Mouse (Mus musculus) heart, embryonic 14.5 days (tissue): ENCODE measurements at regions not wholly inside any gene's neighbourhood (a gene's known extent, or its start where the extent isn't known, plus 50 kb on each side); places are given as distances from the start of the nearest gene placed in this dataset.

Source experiments
- ATAC-seq: fragments of 200-750 bp; cut with Nextera tagmentation; 2 replicates; pipeline ENCODE4 v1.8.0; 2017; ENCODE audit warnings: low read depth, moderate TSS enrichment; ENCODE audit not compliant: insufficient number of reproducible peaks, insufficient read depth, low FRiP score
- H3K27ac ChIP-seq, 2 experiments: fragments of 200-500 bp in 1 of 2; fragments of 300-500 bp in 1 of 2; sonication (generic) in 1 of 2; replicated peaks in 1 of 2; 2 replicates each; pipeline ENCODE4 v1.5.1; 2012 to 2014; ENCODE audit warnings: low read depth in 2 of 2, low read length in 2 of 2, control low read depth in 1 of 2, mild to moderate bottlenecking in 1 of 2, mixed read lengths in 1 of 2; ENCODE audit not compliant: control insufficient read depth in 1 of 2, insufficient read depth in 1 of 2
- H3K27me3 ChIP-seq: fragments of 300-500 bp; sonication (generic); 2 replicates; pipeline ENCODE4 v1.6.1; 2014; ENCODE audit warnings: mild to moderate bottlenecking, low read length, control low read depth; ENCODE audit not compliant: control insufficient read depth, insufficient read depth
- H3K36me3 ChIP-seq: fragments of 300-500 bp; sonication (generic); 2 replicates; pipeline ENCODE4 v1.6.1; 2014; ENCODE audit warnings: mild to moderate bottlenecking, control low read depth, low read length, mixed read lengths; ENCODE audit not compliant: control insufficient read depth, insufficient read depth
- H3K4me1 ChIP-seq, 2 experiments: fragments of 200-500 bp in 1 of 2; fragments of 300-500 bp in 1 of 2; sonication (generic) in 1 of 2; 2 replicates each; pipeline ENCODE4 v1.6.1; 2012 to 2014; ENCODE audit warnings: low read length in 2 of 2, control low read depth in 1 of 2, mixed read lengths in 1 of 2; ENCODE audit not compliant: control insufficient read depth in 2 of 2, insufficient read depth in 2 of 2
- H3K4me2 ChIP-seq: fragments of 300-500 bp; sonication (generic); 2 replicates; pipeline ENCODE4 v1.6.1; 2014; ENCODE audit warnings: mild to moderate bottlenecking, low read length
- H3K4me3 ChIP-seq, 2 experiments: fragments of 200-500 bp in 1 of 2; fragments of 300-500 bp in 1 of 2; sonication (generic) in 1 of 2; 2 replicates each; pipeline ENCODE4 v1.5.1; 2012 to 2014; ENCODE audit warnings: low read length in 2 of 2, mild to moderate bottlenecking in 2 of 2, control low read depth in 1 of 2, low read depth in 1 of 2, moderate library complexity in 1 of 2; ENCODE audit not compliant: control insufficient read depth in 1 of 2, insufficient read depth in 1 of 2
- H3K9ac ChIP-seq: fragments of 300-500 bp; sonication (generic); 2 replicates; pipeline ENCODE4 v1.6.1; 2014; ENCODE audit warnings: mild to moderate bottlenecking, low read length
- H3K9me3 ChIP-seq: fragments of 300-500 bp; sonication (generic); 2 replicates; pipeline ENCODE4 v1.6.1; 2016; ENCODE audit warnings: low read length, control low read depth; ENCODE audit not compliant: control insufficient read depth
- WGBS: fragments of 180-500 bp; shearing (Covaris S2); extraction: QIAGEN DNeasy Blood & Tissue Kit; methylation state at CpG from one replicate; pipeline ENCODE4 v1.1.7; 2014; 5-methylcytosine and 5-hydroxymethylcytosine counted together

- Histone ChIP-seq H3K4me1 (peaks cover 0 to 2% of the 10 kb centered on the region in 2 experiments; a peak in 1 of 4 replicates), H3K9me3 (no peaks in the 10 kb centered on the region), H3K27me3 (no peaks in the 10 kb centered on the region), H3K9ac (no peak overlapping the region), H3K27ac (no peak overlapping the region), H3K36me3 (no peaks in the 10 kb centered on the region), H3K4me3 (no peak overlapping the region), H3K4me2 (no peak overlapping the region)
- no peak for ATAC-seq
- WGBS = 75% methylated on average over 5 of the region's 5 CpGs
These were observed 300.7 kb upstream of the 1700056E22Rik start for GRCm38 (mm10) chr1:184334818-184335217.

GRCm38 (mm10) chr1:184333086-184333485, 299.0 kb upstream of the 1700056E22Rik start:
- Histone ChIP-seq H3K36me3 (no peaks in the 10 kb centered on the region), H3K4me3 (no peak overlapping the region), H3K9ac (no peak overlapping the region), H3K27ac (no peak overlapping the region), H3K27me3 (no peaks in the 10 kb centered on the region), H3K4me1 (peaks cover 2 to 4% of the 10 kb centered on the region in 2 experiments; a peak in 2 of 4 replicates), H3K9me3 (no peaks in the 10 kb centered on the region), H3K4me2 (no peak overlapping the region)
- no peak for ATAC-seq
- WGBS = 81% methylated on average over 5 of the region's 5 CpGs

GRCm38 (mm10) chr1:184330516-184331350, 296.6 kb upstream of the 1700056E22Rik start:
- no peak overlapping the region for H3K9ac ChIP-seq
- H3K4me3 ChIP-seq = no peak overlapping the region
- H3K9me3 ChIP-seq = no peaks in the 10 kb centered on the region
- H3K4me2 ChIP-seq = no peak overlapping the region
- peaks cover 2 to 4% of the 10 kb centered on the region in 2 experiments; a peak in 2 of 4 replicates for H3K4me1 ChIP-seq
- no peak overlapping the region; a peak in 1 of 4 replicates for H3K27ac ChIP-seq
- 54% methylated on average over 11 of the region's 11 CpGs for WGBS
- no peaks in the 10 kb centered on the region for H3K27me3 ChIP-seq
- H3K36me3 ChIP-seq = no peaks in the 10 kb centered on the region
- no peak for ATAC-seq

- ATAC-seq = no peak
- no peaks in the 10 kb centered on the region for H3K36me3 ChIP-seq
- 88% methylated on average over 3 of the region's 3 CpGs for WGBS
- no peaks in the 10 kb centered on the region for H3K27me3 ChIP-seq
- H3K4me3 ChIP-seq = no peak overlapping the region
- H3K9me3 ChIP-seq = no peaks in the 10 kb centered on the region
- no peak overlapping the region for H3K4me2 ChIP-seq
- no peak overlapping the region for H3K27ac ChIP-seq
- peaks cover 0 to 4% of the 10 kb centered on the region in 2 experiments; a peak in 2 of 4 replicates for H3K4me1 ChIP-seq
- no peak overlapping the region for H3K9ac ChIP-seq
These were observed 292.1 kb upstream of the 1700056E22Rik start for GRCm38 (mm10) chr1:184326191-184326590.

GRCm38 (mm10) chr1:184324234-184324633, 290.1 kb upstream of the 1700056E22Rik start:
- no peak overlapping the region for H3K27ac ChIP-seq
- H3K4me1 ChIP-seq = peaks cover 0 to 3% of the 10 kb centered on the region in 2 experiments; a peak in 2 of 4 replicates
- no peak for ATAC-seq
- H3K9ac ChIP-seq = no peak overlapping the region
- H3K4me2 ChIP-seq = no peak overlapping the region
- H3K36me3 ChIP-seq = no peaks in the 10 kb centered on the region
- 69% methylated on average over 2 of the region's 2 CpGs for WGBS
- H3K9me3 ChIP-seq = no peaks in the 10 kb centered on the region
- H3K27me3 ChIP-seq = no peaks in the 10 kb centered on the region
- H3K4me3 ChIP-seq = no peak overlapping the region

- no peak for ATAC-seq
- 63% methylated on average over 3 of the region's 3 CpGs for WGBS
- Histone ChIP-seq H3K9me3 (no peaks in the 10 kb centered on the region), H3K4me2 (no peak overlapping the region), H3K27me3 (no peaks in the 10 kb centered on the region), H3K4me3 (no peak overlapping the region), H3K4me1 (no peaks in the 10 kb centered on the region), H3K36me3 (no peaks in the 10 kb centered on the region), H3K9ac (no peak overlapping the region), H3K27ac (no peak overlapping the region)
These were observed 286.5 kb upstream of the 1700056E22Rik start for GRCm38 (mm10) chr1:184320521-184321177.

GRCm38 (mm10) chr1:184310185-184310815, 276.2 kb upstream of the 1700056E22Rik start:
- Histone ChIP-seq H3K36me3 (no peaks in the 10 kb centered on the region), H3K4me1 (no peaks in the 10 kb centered on the region), H3K9me3 (peaks cover 5% of the 10 kb centered on the region; the same call in 1 of the 2 replicates), H3K4me3 (no peak overlapping the region), H3K27ac (no peak overlapping the region), H3K4me2 (no peak overlapping the region), H3K27me3 (no peaks in the 10 kb centered on the region), H3K9ac (no peak overlapping the region)
- WGBS = 82% methylated on average over 19 of the region's 19 CpGs
- no peak for ATAC-seq
